Mouse (Mus musculus) limb, embryonic 13.5 days (tissue): ENCODE results near the gene Gm9887. TPM values are rescaled to one million over a fixed set of nuclear protein-coding genes. Genes with fewer than 3 reads are reported as not detected.
"Not testable (repeated sequence)": the region's sequence is repeated elsewhere in the genome, so short reads cannot be mapped to it uniquely, and the experiment has no call there.

ENCODE experiments used
- ATAC-seq: fragments of 200-750 bp; cut with Nextera tagmentation; 2 replicates; pipeline ENCODE4 v1.8.0; 2017; ENCODE audit warnings: low read depth, moderate number of reproducible peaks, moderate TSS enrichment; ENCODE audit not compliant: low FRiP score
- H3K27ac ChIP-seq: fragments of 300-500 bp; sonication (generic); 2 replicates; pipeline ENCODE4 v1.5.1; 2015; ENCODE audit warnings: inconsistent platforms, mild to moderate bottlenecking, moderate library complexity
- H3K27me3 ChIP-seq: fragments of 300-500 bp; sonication (generic); 2 replicates; pipeline ENCODE4 v1.6.1; 2015; ENCODE audit warnings: mild to moderate bottlenecking, inconsistent platforms
- H3K36me3 ChIP-seq: fragments of 300-500 bp; sonication (generic); 2 replicates; pipeline ENCODE4 v1.6.1; 2015; ENCODE audit warnings: inconsistent platforms, mild to moderate bottlenecking, moderate library complexity
- H3K4me1 ChIP-seq: fragments of 300-500 bp; sonication (generic); 2 replicates; pipeline ENCODE4 v1.6.1; 2015; ENCODE audit warnings: inconsistent platforms
- H3K4me2 ChIP-seq: fragments of 300-500 bp; sonication (generic); replicated peaks from 2 replicates; pipeline ENCODE4 v1.6.1; 2015; ENCODE audit warnings: inconsistent platforms, mild to moderate bottlenecking, moderate library complexity
- H3K4me3 ChIP-seq: fragments of 300-500 bp; sonication (generic); 2 replicates; pipeline ENCODE4 v1.5.1; 2015; ENCODE audit warnings: moderate library complexity, mild to moderate bottlenecking, inconsistent platforms
- H3K9ac ChIP-seq: fragments of 300-500 bp; sonication (generic); 2 replicates; pipeline ENCODE4 v1.6.1; 2015; ENCODE audit warnings: mild to moderate bottlenecking, inconsistent platforms
- H3K9me3 ChIP-seq: fragments of 300-500 bp; sonication (generic); 2 replicates; pipeline ENCODE4 v1.6.1; 2016; ENCODE audit warnings: inconsistent platforms
- WGBS: fragments of 180-500 bp; shearing (Covaris S2); methylation state at CpG from one replicate; pipeline ENCODE4 v1.1.7; 2015; 5-methylcytosine and 5-hydroxymethylcytosine counted together
- polyA plus RNA-seq: library from polyadenylated mRNA; unstranded; fragments of >200 nt; fragmentation: Nextera tagmentation; extraction: Ambion mirVana; gene quantifications from 2 replicates; pipeline ENCODE4 v1.2.1, GENCODE M21; 2015

Gene Gm9887
- polyA plus RNA-seq, 1 experiment from 2014 or later, result 1.4 TPM

DNA sequence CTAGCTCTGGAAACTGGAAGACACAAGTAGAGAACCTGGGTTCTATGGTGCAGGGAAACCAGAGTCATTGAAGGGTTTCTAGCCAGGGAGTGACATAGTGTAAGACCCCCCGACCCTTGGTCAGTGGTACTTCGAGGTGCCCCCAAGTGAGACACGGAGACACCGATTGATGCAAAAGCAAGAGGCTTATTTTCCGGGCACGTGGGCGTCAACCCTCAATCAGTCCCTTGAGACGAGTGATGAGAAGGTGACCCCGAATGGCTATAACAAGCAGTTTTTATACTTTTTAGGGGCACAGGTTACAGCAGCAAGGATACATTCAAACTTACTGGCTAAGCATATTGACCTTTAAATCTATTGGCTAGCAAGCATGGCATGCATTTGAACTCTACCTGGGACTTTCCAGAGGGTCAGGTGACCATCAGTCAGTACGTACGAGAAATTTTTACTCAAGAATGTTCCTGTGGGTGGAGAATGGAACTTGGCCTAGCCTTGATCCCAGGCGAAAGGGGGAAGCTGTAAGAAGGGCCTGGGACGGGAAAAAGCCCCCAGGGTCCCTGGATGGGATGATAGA lies 30.4 kb upstream of the Gm9887 start:
- Histone ChIP-seq H3K9ac (no peak overlapping the region), H3K9me3 (no peaks in the 10 kb centered on the region), H3K4me1 (peaks cover 10% of the 10 kb centered on the region), H3K27ac (no peak overlapping the region), H3K4me2 (no peak overlapping the region), H3K27me3 (no peaks in the 10 kb centered on the region), H3K36me3 (no peaks in the 10 kb centered on the region), H3K4me3 (no peak overlapping the region)
- no peak for ATAC-seq
- 86% methylated on average over 13 of the region's 13 CpGs for WGBS

DNA sequence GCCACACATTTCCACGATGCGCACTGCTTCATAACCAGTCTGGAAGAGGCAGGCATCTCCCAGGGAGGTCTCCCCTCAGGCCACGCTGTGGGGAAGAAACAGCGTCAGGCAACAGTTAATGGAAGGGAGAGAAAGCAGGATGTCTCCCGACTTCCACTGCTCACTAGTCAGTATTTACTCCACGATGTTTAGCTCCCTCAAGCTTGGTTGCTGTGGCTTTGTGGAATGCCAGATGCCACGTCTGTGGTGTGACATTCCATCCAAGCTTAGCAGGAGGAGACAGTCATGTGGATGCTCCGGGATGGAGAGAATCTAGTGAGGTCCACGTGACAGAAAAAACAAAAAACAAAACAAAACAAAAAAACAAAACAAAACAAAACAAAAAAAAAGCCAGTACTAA lies 29.8 kb upstream of the Gm9887 start:
- no peak for ATAC-seq
- Histone ChIP-seq H3K4me2 (no peak overlapping the region), H3K9ac (no peak overlapping the region), H3K4me1 (peaks cover 10% of the 10 kb centered on the region), H3K4me3 (no peak overlapping the region), H3K27me3 (no peaks in the 10 kb centered on the region), H3K27ac (no peak overlapping the region), H3K36me3 (no peaks in the 10 kb centered on the region), H3K9me3 (no peaks in the 10 kb centered on the region)
- whole genome bisulfite sequencing, result 38% methylated on average over 9 of the region's 9 CpGs

DNA sequence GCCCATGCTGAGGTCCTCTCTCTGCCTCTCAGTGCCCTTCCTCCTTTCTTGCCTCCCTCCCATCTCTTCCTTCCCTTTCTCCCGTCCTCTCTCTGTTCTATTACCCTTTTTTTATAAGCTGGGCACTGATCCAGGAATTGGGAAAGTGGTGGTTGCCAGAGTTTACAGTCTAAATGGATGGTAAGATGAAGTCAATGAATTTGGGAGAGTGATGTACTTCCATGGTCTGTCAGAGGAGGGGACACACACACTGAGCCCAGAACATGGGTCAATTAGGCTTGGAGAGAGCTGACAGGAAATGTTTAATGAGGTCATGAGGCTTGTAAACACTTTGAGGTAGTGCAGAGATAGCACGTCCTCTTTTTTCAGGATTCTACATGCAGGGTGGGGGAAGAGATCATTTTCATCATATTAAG lies 28.6 kb upstream of the Gm9887 start:
- Histone ChIP-seq H3K27me3 (no peaks in the 10 kb centered on the region), H3K4me3 (no peak overlapping the region), H3K4me2 (no peak overlapping the region), H3K9me3 (no peaks in the 10 kb centered on the region), H3K36me3 (no peaks in the 10 kb centered on the region), H3K9ac (no peak overlapping the region), H3K27ac (no peak overlapping the region), H3K4me1 (peaks cover 10% of the 10 kb centered on the region)
- ATAC-seq, result peak; percentile 24; the same call in 1 of the 2 replicates
- WGBS, result 8% methylated on average over 2 of the region's 2 CpGs

DNA sequence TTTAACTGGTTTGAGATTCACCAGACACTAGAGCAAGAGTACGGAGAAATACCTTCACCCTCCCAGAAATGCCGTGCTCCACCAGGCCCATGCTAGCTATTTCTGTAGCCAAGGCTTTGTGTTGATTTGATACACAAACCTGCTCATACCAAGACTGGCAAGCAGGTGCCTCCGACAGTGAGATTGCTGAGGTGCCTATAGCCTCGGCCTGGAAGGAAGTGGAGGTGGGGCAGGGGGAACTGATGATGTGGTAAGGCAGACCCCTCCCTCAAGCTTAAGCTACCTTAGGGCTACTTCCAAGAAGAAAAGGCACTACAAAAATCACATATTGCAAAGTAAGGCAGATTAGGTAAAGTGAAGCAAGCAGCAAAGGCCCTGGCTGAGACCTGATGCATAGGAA lies 28.1 kb upstream of the Gm9887 start:
- Histone ChIP-seq H3K9me3 (no peaks in the 10 kb centered on the region), H3K27ac (no peak overlapping the region), H3K36me3 (no peaks in the 10 kb centered on the region), H3K4me1 (peaks cover 10% of the 10 kb centered on the region), H3K9ac (no peak overlapping the region), H3K27me3 (no peaks in the 10 kb centered on the region), H3K4me3 (no peak overlapping the region), H3K4me2 (no peak overlapping the region)
- WGBS, result 77% methylated on average over 4 of the region's 4 CpGs
- ATAC-seq, result no peak

DNA sequence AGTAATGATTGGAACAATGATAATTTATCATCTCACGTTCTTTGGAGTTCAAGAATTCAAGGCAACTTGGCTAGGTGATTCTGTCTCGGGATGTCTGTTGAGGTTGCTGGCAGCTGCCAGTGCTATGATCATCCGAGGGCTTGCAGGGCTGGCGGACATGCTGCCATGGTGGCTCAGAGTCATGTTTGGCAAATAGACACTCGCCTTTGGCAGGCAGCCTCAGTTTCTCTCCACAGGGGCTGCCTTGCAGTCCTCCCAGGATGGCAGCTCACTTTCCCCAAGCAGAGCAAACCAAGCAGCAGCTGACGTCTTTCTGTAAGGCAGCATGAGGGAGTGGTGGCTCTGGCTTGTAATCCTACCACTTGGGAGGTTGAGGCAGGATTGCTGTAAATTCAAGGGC lies 22.2 kb upstream of the Gm9887 start:
- Histone ChIP-seq H3K36me3 (no peaks in the 10 kb centered on the region), H3K27ac (no peak overlapping the region), H3K4me3 (no peak overlapping the region), H3K9ac (no peak overlapping the region), H3K9me3 (no peaks in the 10 kb centered on the region), H3K4me2 (no peak overlapping the region), H3K4me1 (no peaks in the 10 kb centered on the region), H3K27me3 (no peaks in the 10 kb centered on the region)
- no peak for ATAC-seq
- WGBS, result 83% methylated on average over 6 of the region's 6 CpGs

DNA sequence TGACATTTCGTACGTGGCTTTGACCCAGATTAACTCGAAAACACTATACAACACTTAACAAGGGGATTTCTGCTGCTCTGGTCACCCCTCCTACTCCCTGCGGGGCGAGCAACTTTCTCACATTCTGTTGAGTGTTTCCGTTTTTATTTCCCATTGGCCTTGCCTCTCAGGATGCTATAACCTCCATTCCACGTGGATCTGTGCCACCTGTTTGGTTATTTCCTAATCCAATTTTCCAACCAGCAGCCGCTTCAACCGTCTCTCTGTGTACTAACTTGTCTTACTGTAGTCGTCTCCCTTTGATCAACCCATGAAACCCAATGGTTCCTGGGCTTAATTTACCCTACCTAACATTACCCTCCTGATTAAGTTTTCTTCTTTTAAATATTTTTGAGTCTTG lies 20.8 kb upstream of the Gm9887 start:
- no peaks in the 10 kb centered on the region for H3K36me3 ChIP-seq
- H3K4me1 ChIP-seq, result no peaks in the 10 kb centered on the region
- H3K4me2 ChIP-seq, result no peak overlapping the region
- no peak overlapping the region for H3K9ac ChIP-seq
- no peak for ATAC-seq
- H3K27me3 ChIP-seq, result no peaks in the 10 kb centered on the region
- 77% methylated on average over 10 of the region's 10 CpGs for WGBS
- no peak overlapping the region for H3K27ac ChIP-seq
- H3K9me3 ChIP-seq, result no peaks in the 10 kb centered on the region
- H3K4me3 ChIP-seq, result no peak overlapping the region

DNA sequence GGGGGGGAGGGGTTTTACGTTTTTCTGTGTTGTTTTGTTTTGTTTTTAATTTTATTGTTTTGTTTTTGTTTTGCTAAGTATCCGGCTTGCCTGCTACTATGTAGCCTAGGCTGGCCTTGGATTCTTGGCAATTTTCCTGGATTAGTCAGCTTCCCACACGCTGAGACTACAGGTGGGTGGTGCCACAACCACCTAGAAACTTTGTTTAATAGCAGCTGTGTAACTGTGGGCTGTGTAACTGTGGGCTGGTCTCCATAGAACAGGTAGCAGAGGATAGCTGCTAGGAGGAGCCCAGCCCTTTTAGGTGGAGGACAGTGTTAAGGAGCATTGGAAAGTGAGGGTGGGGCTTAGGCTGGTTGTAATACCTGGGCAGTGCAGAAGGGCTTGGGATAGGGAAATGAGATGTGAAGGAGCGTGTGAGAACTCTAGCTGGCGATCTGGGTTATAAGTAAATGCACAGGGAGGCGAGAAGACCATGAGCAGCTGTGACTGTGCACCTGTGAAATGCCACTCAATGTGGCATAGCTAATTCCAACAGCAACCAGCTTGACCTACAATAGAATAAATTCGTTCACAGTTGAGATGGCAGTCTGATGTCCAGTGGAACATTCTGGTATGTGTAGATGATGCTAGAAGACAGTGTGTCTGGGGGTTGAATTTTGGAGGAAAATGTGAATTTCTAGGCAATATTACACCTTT lies 17.9 kb upstream of the Gm9887 start:
- no peak overlapping the region for H3K4me2 ChIP-seq
- no peak for ATAC-seq
- H3K27me3 ChIP-seq, result no peaks in the 10 kb centered on the region
- no peaks in the 10 kb centered on the region for H3K36me3 ChIP-seq
- H3K4me3 ChIP-seq, result no peak overlapping the region
- no peaks in the 10 kb centered on the region for H3K4me1 ChIP-seq
- WGBS, result 71% methylated on average over 7 of the region's 7 CpGs
- no peak overlapping the region for H3K27ac ChIP-seq
- H3K9me3 ChIP-seq, result no peaks in the 10 kb centered on the region
- no peak overlapping the region for H3K9ac ChIP-seq

DNA sequence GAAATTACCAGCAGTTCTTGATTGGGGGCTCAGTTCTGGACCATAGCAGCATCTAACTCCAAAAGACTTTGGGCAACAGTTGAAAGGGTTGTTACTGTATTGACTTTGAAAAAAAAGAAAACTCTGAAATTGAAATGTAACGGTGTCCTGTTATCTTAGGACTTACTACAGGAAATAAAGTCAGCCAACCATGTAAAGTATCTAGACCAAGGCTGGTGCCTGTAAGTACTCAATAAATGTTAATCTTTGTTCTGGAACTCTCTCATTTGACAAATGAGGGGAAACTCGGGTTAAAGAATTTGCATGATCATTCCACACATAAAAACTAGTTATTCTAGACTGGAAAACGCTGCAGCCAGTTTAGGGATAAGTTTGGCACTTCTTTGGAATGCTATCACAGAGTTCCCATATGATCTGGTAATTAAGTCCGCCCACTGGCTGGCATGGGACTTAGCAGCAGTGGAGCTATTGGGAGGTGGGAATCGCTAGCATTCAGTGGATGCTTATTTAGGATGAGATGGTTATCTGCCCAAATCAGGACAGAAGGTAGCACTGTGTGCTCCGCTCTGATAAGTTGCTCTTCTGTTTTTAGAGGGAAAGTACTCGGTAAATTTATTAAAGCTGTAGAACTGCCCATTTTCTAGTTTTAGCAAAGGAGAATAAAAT lies 17.1 kb upstream of the Gm9887 start:
- Histone ChIP-seq H3K9me3 (no peaks in the 10 kb centered on the region), H3K36me3 (no peaks in the 10 kb centered on the region), H3K27ac (no peak overlapping the region), H3K9ac (no peak overlapping the region), H3K4me3 (no peak overlapping the region), H3K4me2 (no peak overlapping the region), H3K4me1 (no peaks in the 10 kb centered on the region), H3K27me3 (no peaks in the 10 kb centered on the region)
- ATAC-seq, result no peak
- WGBS, result 67% methylated on average over 7 of the region's 7 CpGs

DNA sequence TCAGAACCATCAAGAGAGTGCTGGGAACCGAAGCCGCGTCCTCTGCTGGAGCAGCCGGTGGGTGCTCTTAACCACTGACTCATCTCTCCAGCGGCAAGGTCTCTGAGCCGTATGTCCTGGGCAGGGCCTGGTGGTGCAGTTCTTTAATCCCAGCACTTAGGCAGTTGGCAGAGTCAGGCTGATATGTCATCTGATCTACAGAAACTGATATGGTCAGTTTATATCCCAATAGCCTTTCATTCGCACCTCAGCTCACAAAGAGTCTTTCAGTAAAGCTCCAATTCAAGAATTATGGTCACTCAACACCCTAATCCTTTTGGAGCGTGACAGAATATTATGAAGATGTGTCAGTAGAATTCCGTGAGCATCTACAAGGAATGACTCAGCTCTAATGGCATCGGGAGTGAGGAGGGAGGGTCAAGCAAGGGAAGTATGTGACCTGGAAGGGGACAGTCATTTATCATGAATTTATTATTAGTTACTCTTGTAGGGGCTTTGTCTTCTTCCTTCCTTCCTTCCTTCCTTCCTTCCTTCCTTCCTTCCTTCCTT lies 16.1 kb upstream of the Gm9887 start:
- no peak overlapping the region for H3K9ac ChIP-seq
- no peak overlapping the region for H3K27ac ChIP-seq
- no peaks in the 10 kb centered on the region for H3K27me3 ChIP-seq
- ATAC-seq, result no peak
- 94% methylated on average over 10 of the region's 10 CpGs for WGBS
- no peak overlapping the region for H3K4me2 ChIP-seq
- H3K9me3 ChIP-seq, result no peaks in the 10 kb centered on the region
- no peak overlapping the region for H3K4me3 ChIP-seq
- no peaks in the 10 kb centered on the region for H3K4me1 ChIP-seq
- no peaks in the 10 kb centered on the region for H3K36me3 ChIP-seq

DNA sequence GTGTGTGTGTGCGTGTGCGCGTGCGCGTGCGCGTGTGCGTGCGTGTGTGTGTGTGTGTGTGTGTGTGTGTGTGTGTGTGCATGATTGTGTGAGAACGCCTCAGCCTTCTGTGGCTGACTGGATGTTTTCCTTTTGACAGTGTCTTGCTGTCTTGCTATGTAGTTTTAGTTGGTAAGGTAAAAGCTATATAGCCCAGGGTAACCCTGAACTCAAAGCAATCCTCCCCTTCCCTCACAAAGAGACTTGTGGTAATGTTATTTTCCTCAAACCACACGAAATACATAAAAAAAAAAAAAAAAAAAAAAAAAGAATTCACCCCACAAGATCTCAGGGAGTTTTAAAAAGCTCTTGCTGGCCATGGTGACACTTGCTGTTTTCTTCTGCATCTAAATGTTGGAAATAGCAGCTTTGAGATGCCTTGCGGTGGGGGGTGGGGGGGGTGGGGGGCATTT lies 14.0 kb upstream of the Gm9887 start:
- WGBS, result 74% methylated on average over 4 of the region's 12 CpGs
- H3K36me3 ChIP-seq, H3K27ac ChIP-seq, H3K4me1 ChIP-seq, ATAC-seq, H3K9me3 ChIP-seq, H3K4me2 ChIP-seq, H3K4me3 ChIP-seq, H3K9ac ChIP-seq, H3K27me3 ChIP-seq: not testable (repeated sequence)

DNA sequence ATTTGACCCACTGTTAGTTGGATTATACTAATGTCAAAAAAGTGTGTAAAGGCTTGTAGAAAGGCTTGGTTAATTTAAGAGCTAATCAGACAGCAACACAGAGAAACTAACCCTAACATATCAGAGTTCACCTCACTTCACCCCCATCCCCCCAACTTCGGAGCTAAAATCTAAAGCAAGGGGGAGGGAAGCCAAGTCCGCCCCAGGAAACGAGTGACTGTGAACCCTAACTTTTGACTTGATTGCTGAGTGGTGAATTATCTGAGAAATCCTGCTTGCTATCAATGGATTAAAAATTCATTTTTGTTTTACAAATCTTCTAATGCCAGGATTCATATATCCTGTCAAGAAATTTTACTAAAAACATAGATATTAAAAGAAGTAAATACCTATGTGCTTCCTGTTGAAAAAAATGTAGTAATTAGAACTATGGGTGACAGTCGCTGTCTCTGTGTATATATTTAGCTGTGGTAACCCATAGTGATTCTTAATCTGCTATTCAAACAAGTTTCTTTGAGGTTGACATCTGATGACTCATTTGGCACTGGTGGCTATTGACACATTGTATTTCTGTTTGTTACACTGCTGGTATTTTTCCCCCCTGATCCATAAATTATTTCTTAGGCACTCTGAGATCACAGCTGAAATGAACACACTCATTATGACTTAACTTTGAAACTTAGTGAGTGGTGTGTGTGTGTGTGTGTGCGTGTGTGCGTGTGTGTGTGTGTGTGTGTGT lies 13.5 kb upstream of the Gm9887 start:
- Histone ChIP-seq H3K27me3 (no peaks in the 10 kb centered on the region), H3K9ac (no peak overlapping the region), H3K4me2 (no peak overlapping the region), H3K4me1 (no peaks in the 10 kb centered on the region), H3K9me3 (no peaks in the 10 kb centered on the region), H3K4me3 (no peak overlapping the region), H3K36me3 (peaks cover 6% of the 10 kb centered on the region; the same call in 1 of the 2 replicates), H3K27ac (no peak overlapping the region)
- WGBS, result 77% methylated on average over 6 of the region's 6 CpGs
- no peak for ATAC-seq

DNA sequence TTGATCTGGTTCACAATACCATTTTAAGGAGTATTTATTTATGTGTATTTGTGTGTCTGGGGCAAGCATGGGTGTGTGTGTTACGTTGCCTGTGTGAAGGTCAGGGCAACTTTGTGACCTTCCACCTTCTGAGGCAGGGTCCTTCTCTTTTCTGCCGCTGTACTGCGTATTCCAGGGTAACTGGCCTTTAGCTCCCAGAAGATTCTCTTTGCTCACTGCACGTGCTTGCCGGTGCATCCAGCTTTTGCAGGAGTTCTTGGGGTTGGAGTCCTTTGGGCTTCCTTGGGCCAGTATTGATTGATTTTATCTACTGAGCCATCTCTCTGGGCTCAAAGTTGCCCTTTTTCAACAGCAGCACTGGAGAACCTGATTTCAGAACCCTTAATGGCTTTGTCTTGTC lies 12.3 kb upstream of the Gm9887 start:
- Histone ChIP-seq H3K4me1 (no peaks in the 10 kb centered on the region), H3K36me3 (peaks cover 6% of the 10 kb centered on the region; the same call in 1 of the 2 replicates), H3K4me3 (no peak overlapping the region), H3K9me3 (no peaks in the 10 kb centered on the region), H3K27ac (no peak overlapping the region), H3K4me2 (no peak overlapping the region), H3K27me3 (no peaks in the 10 kb centered on the region), H3K9ac (no peak overlapping the region)
- ATAC-seq, result no peak
- 83% methylated on average over 5 of the region's 5 CpGs for WGBS
